Mouse (Mus musculus): ENCODE results near the gene Gm9195. TPM values are rescaled to one million over a fixed set of nuclear protein-coding genes. Genes with fewer than 3 reads are reported as not detected.

Gm9195 gene
- polyA plus RNA-seq, 1 experiment from 2014 or later: not detected

DNA sequence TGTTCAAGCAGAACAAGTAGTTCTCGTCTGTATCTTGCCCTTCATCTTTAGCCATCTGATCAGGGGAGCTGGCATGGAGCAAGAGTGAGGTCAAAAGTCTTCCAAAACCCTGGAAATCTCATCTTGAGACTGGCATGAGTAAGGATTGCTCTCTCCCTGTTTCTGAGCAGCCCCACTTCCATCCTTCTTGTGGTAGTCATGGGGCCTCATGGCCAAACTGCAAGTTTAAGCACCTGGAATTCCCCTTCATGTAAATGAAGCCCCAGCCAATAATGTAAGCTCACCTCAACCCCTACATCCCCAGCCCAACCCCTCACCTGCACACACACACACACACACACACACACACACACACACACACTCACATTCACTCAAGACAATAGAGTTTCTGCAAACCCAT is 30.0 kb downstream of the Gm9195 start:
- ATAC-seq: no peak
- no peaks in the 10 kb centered on the region for H3K36me3 ChIP-seq (ENCODE audit: control insufficient read depth, insufficient read depth, low read length)
- H3K4me2 ChIP-seq (ENCODE audit: low read length): no peak overlapping the region
- no peak overlapping the region for H3K9ac ChIP-seq (ENCODE audit: low read length)
- no peaks in the 10 kb centered on the region for H3K9me3 ChIP-seq (replicated peaks; ENCODE audit: control insufficient read depth, low read length)
- no peak for DNase-seq (ENCODE audit: low spot score)
- H3K4me1 ChIP-seq (ENCODE audit: control insufficient read depth, insufficient read depth, low read length): no peaks in the 10 kb centered on the region
- H3K4me3 ChIP-seq (ENCODE audit: low read depth, low read length): no peak overlapping the region
- 80% methylated on average over 1 of the region's 1 CpGs for WGBS
- no peaks in the 10 kb centered on the region for H3K27me3 ChIP-seq (replicated peaks; ENCODE audit: control insufficient read depth, insufficient read depth, low read length)
- no peak overlapping the region for H3K27ac ChIP-seq (ENCODE audit: low read depth, low read length)

GRCm38 (mm10) chr14:72460291-72460690 is 31.3 kb downstream of the Gm9195 start:
- H3K9ac ChIP-seq (ENCODE audit: low read length): no peak overlapping the region
- no peak overlapping the region for H3K4me3 ChIP-seq (ENCODE audit: low read depth, low read length)
- no peaks in the 10 kb centered on the region for H3K4me1 ChIP-seq (ENCODE audit: control insufficient read depth, insufficient read depth, low read length)
- H3K27me3 ChIP-seq (replicated peaks; ENCODE audit: control insufficient read depth, insufficient read depth, low read length): no peaks in the 10 kb centered on the region
- no peak overlapping the region for H3K27ac ChIP-seq (ENCODE audit: low read depth, low read length)
- WGBS: 78% methylated on average over 2 of the region's 2 CpGs
- H3K4me2 ChIP-seq (ENCODE audit: low read length): no peak overlapping the region
- H3K36me3 ChIP-seq (ENCODE audit: control insufficient read depth, insufficient read depth, low read length): no peaks in the 10 kb centered on the region
- DNase-seq (ENCODE audit: low spot score) (no peak), ATAC-seq (no peak)
- H3K9me3 ChIP-seq (replicated peaks; ENCODE audit: control insufficient read depth, low read length): no peaks in the 10 kb centered on the region

- H3K4me2 ChIP-seq (ENCODE audit: low read length): no peak overlapping the region
- no peaks in the 10 kb centered on the region for H3K36me3 ChIP-seq (ENCODE audit: control insufficient read depth, insufficient read depth, low read length)
These were observed 32.7 kb downstream of the Gm9195 start for GRCm38 (mm10) chr14:72458930-72459329.

GRCm38 (mm10) chr14:72447141-72448091 is 44.2 kb downstream of the Gm9195 start:
- H3K9me3 ChIP-seq (replicated peaks; ENCODE audit: control insufficient read depth, low read length): no peaks in the 10 kb centered on the region
- no peak overlapping the region for H3K27ac ChIP-seq (ENCODE audit: low read depth, low read length)
- H3K4me3 ChIP-seq (ENCODE audit: low read depth, low read length): no peak overlapping the region
- H3K4me2 ChIP-seq (ENCODE audit: low read length): no peak overlapping the region
- ATAC-seq: no peak
- H3K27me3 ChIP-seq (replicated peaks; ENCODE audit: control insufficient read depth, insufficient read depth, low read length): no peaks in the 10 kb centered on the region
- WGBS: 64% methylated on average over 9 of the region's 9 CpGs
- DNase-seq (ENCODE audit: low spot score): peak; percentile 53
- H3K36me3 ChIP-seq (ENCODE audit: control insufficient read depth, insufficient read depth, low read length): no peaks in the 10 kb centered on the region
- no peaks in the 10 kb centered on the region for H3K4me1 ChIP-seq (ENCODE audit: control insufficient read depth, insufficient read depth, low read length)
- no peak overlapping the region for H3K9ac ChIP-seq (ENCODE audit: low read length)

More at GRCm38 (mm10) chr14:72458930-72459329, 32.7 kb downstream of the Gm9195 start:
- ATAC-seq (no peak), DNase-seq (ENCODE audit: low spot score) (no peak)
- Histone ChIP-seq H3K4me1 (ENCODE audit: control insufficient read depth, insufficient read depth, low read length) (no peaks in the 10 kb centered on the region), H3K27ac (ENCODE audit: low read depth, low read length) (no peak overlapping the region), H3K9me3 (replicated peaks; ENCODE audit: control insufficient read depth, low read length) (no peaks in the 10 kb centered on the region), H3K4me3 (ENCODE audit: low read depth, low read length) (no peak overlapping the region), H3K9ac (ENCODE audit: low read length) (no peak overlapping the region), H3K27me3 (replicated peaks; ENCODE audit: control insufficient read depth, insufficient read depth, low read length) (no peaks in the 10 kb centered on the region)
- 91% methylated on average over 1 of the region's 1 CpGs for WGBS

GRCm38 (mm10) chr14:72442936-72443335 is 48.7 kb downstream of the Gm9195 start:
- Histone ChIP-seq H3K27me3 (replicated peaks; ENCODE audit: control insufficient read depth, insufficient read depth, low read length) (no peaks in the 10 kb centered on the region), H3K36me3 (ENCODE audit: control insufficient read depth, insufficient read depth, low read length) (no peaks in the 10 kb centered on the region), H3K9ac (ENCODE audit: low read length) (no peak overlapping the region), H3K4me3 (ENCODE audit: low read depth, low read length) (no peak overlapping the region), H3K4me2 (ENCODE audit: low read length) (no peak overlapping the region), H3K4me1 (ENCODE audit: control insufficient read depth, insufficient read depth, low read length) (no peaks in the 10 kb centered on the region), H3K27ac (ENCODE audit: low read depth, low read length) (no peak overlapping the region), H3K9me3 (replicated peaks; ENCODE audit: control insufficient read depth, low read length) (no peaks in the 10 kb centered on the region)
- 86% methylated on average over 11 of the region's 11 CpGs for WGBS
- ATAC-seq (no peak), DNase-seq (ENCODE audit: low spot score) (no peak)

- H3K4me3 ChIP-seq (ENCODE audit: low read depth, low read length): no peak overlapping the region
- H3K9me3 ChIP-seq (replicated peaks; ENCODE audit: control insufficient read depth, low read length): no peaks in the 10 kb centered on the region
- WGBS: 91% methylated on average over 7 of the region's 7 CpGs
- no peaks in the 10 kb centered on the region for H3K27me3 ChIP-seq (replicated peaks; ENCODE audit: control insufficient read depth, insufficient read depth, low read length)
- no peaks in the 10 kb centered on the region for H3K36me3 ChIP-seq (ENCODE audit: control insufficient read depth, insufficient read depth, low read length)
- no peak for DNase-seq (ENCODE audit: low spot score)
- no peak overlapping the region for H3K9ac ChIP-seq (ENCODE audit: low read length)
- H3K4me1 ChIP-seq (ENCODE audit: control insufficient read depth, insufficient read depth, low read length): no peaks in the 10 kb centered on the region
- H3K27ac ChIP-seq (ENCODE audit: low read depth, low read length): no peak overlapping the region
- no peak overlapping the region for H3K4me2 ChIP-seq (ENCODE audit: low read length)
- no peak for ATAC-seq
These were observed 50.7 kb downstream of the Gm9195 start for GRCm38 (mm10) chr14:72440929-72441328.

GRCm38 (mm10) chr14:72440436-72440835 is 51.2 kb downstream of the Gm9195 start:
- no peak for ATAC-seq

DNA sequence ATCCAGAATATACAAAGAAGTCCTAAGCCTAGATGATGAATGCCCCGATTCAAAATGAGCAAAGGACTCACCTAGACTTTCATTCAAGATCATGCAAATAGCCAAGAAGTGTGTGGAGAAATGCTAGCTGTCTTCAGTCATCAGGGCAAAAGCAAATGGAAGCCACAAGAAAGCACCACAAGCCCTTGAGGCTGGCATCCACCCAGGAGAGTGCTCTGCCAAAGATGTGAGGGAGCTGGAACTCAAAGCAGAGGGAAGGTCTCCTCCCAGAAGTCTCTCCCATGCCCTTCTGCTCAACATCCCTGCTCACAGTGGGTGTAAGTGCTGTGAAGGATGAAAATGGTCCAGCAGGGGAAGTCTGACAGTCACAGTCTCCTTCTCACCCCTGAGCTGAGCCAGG is 52.7 kb downstream of the Gm9195 start:
- ATAC-seq (no peak), DNase-seq (ENCODE audit: low spot score) (no peak)
- no peak overlapping the region for H3K9ac ChIP-seq (ENCODE audit: low read length)
- no peak overlapping the region for H3K4me2 ChIP-seq (ENCODE audit: low read length)
- H3K27ac ChIP-seq (ENCODE audit: low read depth, low read length): no peak overlapping the region
- no peaks in the 10 kb centered on the region for H3K4me1 ChIP-seq (ENCODE audit: control insufficient read depth, insufficient read depth, low read length)
- H3K36me3 ChIP-seq (ENCODE audit: control insufficient read depth, insufficient read depth, low read length): no peaks in the 10 kb centered on the region
- no peaks in the 10 kb centered on the region for H3K27me3 ChIP-seq (replicated peaks; ENCODE audit: control insufficient read depth, insufficient read depth, low read length)
- no peaks in the 10 kb centered on the region for H3K9me3 ChIP-seq (replicated peaks; ENCODE audit: control insufficient read depth, low read length)
- 91% methylated on average over 1 of the region's 1 CpGs for WGBS
- H3K4me3 ChIP-seq (ENCODE audit: low read depth, low read length): no peak overlapping the region

More at GRCm38 (mm10) chr14:72440436-72440835, 51.2 kb downstream of the Gm9195 start:
- Histone ChIP-seq H3K36me3 (ENCODE audit: control insufficient read depth, insufficient read depth, low read length) (no peaks in the 10 kb centered on the region), H3K4me3 (ENCODE audit: low read depth, low read length) (no peak overlapping the region), H3K27me3 (replicated peaks; ENCODE audit: control insufficient read depth, insufficient read depth, low read length) (no peaks in the 10 kb centered on the region), H3K4me2 (ENCODE audit: low read length) (no peak overlapping the region), H3K9ac (ENCODE audit: low read length) (no peak overlapping the region), H3K27ac (ENCODE audit: low read depth, low read length) (no peak overlapping the region), H3K4me1 (ENCODE audit: control insufficient read depth, insufficient read depth, low read length) (no peaks in the 10 kb centered on the region), H3K9me3 (replicated peaks; ENCODE audit: control insufficient read depth, low read length) (no peaks in the 10 kb centered on the region)
- DNase-seq (ENCODE audit: low spot score): no peak
- 88% methylated on average over 6 of the region's 6 CpGs for WGBS

- Histone ChIP-seq H3K27me3 (replicated peaks; ENCODE audit: control insufficient read depth, insufficient read depth, low read length) (no peaks in the 10 kb centered on the region), H3K9ac (ENCODE audit: low read length) (no peak overlapping the region), H3K9me3 (replicated peaks; ENCODE audit: control insufficient read depth, low read length) (no peaks in the 10 kb centered on the region), H3K36me3 (ENCODE audit: control insufficient read depth, insufficient read depth, low read length) (no peaks in the 10 kb centered on the region), H3K4me3 (ENCODE audit: low read depth, low read length) (no peak overlapping the region), H3K4me1 (ENCODE audit: control insufficient read depth, insufficient read depth, low read length) (no peaks in the 10 kb centered on the region), H3K27ac (ENCODE audit: low read depth, low read length) (no peak overlapping the region), H3K4me2 (ENCODE audit: low read length) (no peak overlapping the region)
- peak; percentile 83; the same call in 1 of the 2 replicates for ATAC-seq
- WGBS: 61% methylated on average over 1 of the region's 1 CpGs
- DNase-seq (ENCODE audit: low spot score): peak; percentile 74
These were observed 101.9 kb downstream of the Gm9195 start for GRCm38 (mm10) chr14:72389696-72390095.

Data from forebrain, embryonic 14.5 days (tissue).